Mouse (Mus musculus): ENCODE results near the gene Lrba. TPM values are rescaled to one million over a fixed set of nuclear protein-coding genes. Genes with fewer than 3 reads are reported as not detected.

Gene Lrba
- polyA plus RNA-seq, 1 experiment from 2014 or later = 6.4 TPM

GRCm38 (mm10) chr3:86531531-86532269 lies 307.2 kb downstream of the Lrba start:
- Histone ChIP-seq H3K4me3 (peak overlapping the region; percentile 31), H3K27ac (peak overlapping the region; percentile 76; the same call in 1 of the 2 replicates), H3K4me1 (peaks cover 11% of the 10 kb centered on the region), H3K4me2 (replicated peaks) (peak overlapping the region; percentile 60), H3K9ac (peak overlapping the region; percentile 19; the same call in 1 of the 2 replicates), H3K36me3 (no peaks in the 10 kb centered on the region), H3K27me3 (no peaks in the 10 kb centered on the region), H3K9me3 (no peaks in the 10 kb centered on the region)
- peak; percentile 86; the same call in 1 of the 2 replicates for ATAC-seq (ENCODE audit: low FRiP score, low read depth)
- 15% methylated on average over 16 of the region's 16 CpGs for WGBS

DNA sequence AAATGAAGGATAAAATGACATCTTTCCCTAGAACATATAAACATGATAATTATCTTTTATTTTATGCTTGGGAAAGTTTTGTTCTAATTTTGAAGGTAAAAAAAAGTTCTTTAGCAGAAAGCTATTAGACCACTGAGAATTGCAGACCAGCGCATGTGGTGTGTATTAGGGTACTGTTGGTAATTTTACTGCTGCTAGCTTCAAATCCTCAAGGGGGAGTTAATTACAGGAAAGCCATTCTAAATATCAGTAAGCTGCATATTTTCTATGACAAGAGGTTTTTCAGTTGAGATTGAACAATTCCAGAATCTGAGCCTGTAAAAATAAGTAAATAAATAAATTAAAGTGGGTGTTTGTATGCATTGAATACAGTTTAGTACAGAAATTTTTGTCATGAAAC lies 312.3 kb downstream of the Lrba start:
- H3K27me3 ChIP-seq = no peaks in the 10 kb centered on the region
- no peak overlapping the region for H3K4me3 ChIP-seq
- H3K36me3 ChIP-seq = no peaks in the 10 kb centered on the region
- H3K9ac ChIP-seq = no peak overlapping the region
- 29% methylated on average over 1 of the region's 1 CpGs for WGBS
- ATAC-seq (ENCODE audit: low FRiP score, low read depth) = no peak
- no peak overlapping the region for H3K27ac ChIP-seq
- H3K4me1 ChIP-seq = peaks cover 26% of the 10 kb centered on the region
- no peak overlapping the region for H3K4me2 ChIP-seq (replicated peaks)
- no peaks in the 10 kb centered on the region for H3K9me3 ChIP-seq

DNA sequence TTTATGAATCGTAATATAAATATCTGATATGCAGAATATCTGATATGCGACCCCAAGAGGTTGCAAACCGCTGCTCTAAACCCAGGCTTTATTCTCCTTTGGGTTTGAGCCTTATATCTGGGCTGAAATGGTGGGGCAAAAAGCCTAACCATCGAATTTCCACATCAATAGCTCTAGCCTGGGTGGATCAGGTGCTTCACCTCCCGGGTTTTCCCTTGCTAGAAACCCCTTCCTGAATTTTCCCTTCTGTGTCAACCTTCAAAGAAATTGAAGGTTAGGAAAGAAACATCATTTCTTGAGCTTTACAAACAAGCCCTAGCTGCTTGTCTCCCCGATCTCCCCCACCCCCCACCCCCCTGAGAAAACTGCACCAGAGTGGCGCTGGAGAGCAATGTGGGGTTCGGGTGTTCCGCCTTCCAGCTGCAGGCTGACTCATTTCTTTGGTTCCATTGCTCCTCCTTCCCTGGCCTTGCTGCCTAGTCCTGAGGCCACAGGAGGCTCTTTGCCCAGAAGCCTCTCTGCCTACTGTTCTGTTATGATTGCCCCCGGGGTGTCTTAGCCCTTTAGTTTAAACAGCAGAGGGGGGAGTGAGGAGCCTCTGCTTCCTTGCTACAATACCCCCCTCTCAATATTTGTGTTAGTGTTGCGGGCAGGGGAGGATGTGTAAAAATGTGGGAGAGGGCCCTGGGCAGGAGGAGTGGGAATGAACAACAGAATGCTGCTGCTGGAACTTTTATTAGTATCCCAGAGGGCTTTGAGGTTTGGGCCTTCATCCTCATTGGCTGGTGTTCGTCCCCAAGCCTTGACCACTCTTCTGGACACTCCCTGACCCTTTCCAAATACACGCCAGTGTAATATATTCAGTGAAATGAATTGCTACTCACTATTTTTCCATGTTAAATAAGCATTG lies 314.4 kb downstream of the Lrba start:
- peak; percentile 79 for ATAC-seq (ENCODE audit: low FRiP score, low read depth)
- Histone ChIP-seq H3K27me3 (no peaks in the 10 kb centered on the region), H3K9me3 (no peaks in the 10 kb centered on the region), H3K27ac (peak overlapping the region; percentile 75), H3K9ac (peak overlapping the region; percentile 43), H3K4me2 (replicated peaks) (peak overlapping the region; percentile 51), H3K4me1 (peaks cover 29% of the 10 kb centered on the region), H3K4me3 (peak overlapping the region; percentile 20; the same call in 1 of the 2 replicates), H3K36me3 (no peaks in the 10 kb centered on the region)
- 22% methylated on average over 13 of the region's 13 CpGs for WGBS

DNA sequence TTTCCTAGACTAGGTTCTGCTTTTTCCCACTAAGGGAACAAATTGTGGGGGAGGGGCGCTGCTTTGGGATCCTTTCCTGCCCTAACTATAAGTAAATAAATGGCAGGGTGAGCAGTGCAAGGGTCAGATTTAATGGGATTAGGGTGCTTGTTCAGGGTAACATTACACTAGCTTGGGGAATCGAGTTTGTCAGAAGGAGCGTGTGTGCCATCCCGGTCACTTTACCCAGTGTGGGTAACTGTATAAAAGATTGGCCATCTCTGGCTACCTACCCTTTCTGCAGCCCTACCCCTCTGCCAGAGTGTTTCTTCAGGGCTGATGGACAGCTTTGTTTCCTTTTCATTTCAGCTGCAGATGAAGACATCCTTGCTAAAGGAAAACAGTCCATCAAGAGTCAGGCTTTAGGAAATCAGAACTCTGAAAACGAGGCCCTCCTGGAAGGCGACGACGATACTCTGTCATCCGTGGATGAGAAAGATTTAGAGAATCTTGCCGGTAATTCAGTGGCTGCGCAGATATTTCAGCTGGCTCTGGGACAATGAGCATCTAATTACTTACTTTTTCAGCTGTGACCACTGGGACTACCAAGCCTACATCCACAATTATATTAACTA lies 315.2 kb downstream of the Lrba start:
- H3K27ac ChIP-seq = peak overlapping the region; percentile 75
- peak; percentile 45 for ATAC-seq (ENCODE audit: low FRiP score, low read depth)
- no peaks in the 10 kb centered on the region for H3K36me3 ChIP-seq
- 31% methylated on average over 11 of the region's 11 CpGs for WGBS
- peak overlapping the region; percentile 51 for H3K4me2 ChIP-seq (replicated peaks)
- H3K9ac ChIP-seq = peak overlapping the region; percentile 43; the same call in 1 of the 2 replicates
- peak overlapping the region; percentile 20 for H3K4me3 ChIP-seq
- no peaks in the 10 kb centered on the region for H3K9me3 ChIP-seq
- H3K27me3 ChIP-seq = no peaks in the 10 kb centered on the region
- peaks cover 29% of the 10 kb centered on the region for H3K4me1 ChIP-seq

GRCm38 (mm10) chr3:86541074-86541614 lies 316.7 kb downstream of the Lrba start:
- Histone ChIP-seq H3K9ac (peak overlapping the region; percentile 40), H3K4me2 (replicated peaks) (peak overlapping the region; percentile 49), H3K9me3 (no peaks in the 10 kb centered on the region), H3K4me1 (peaks cover 29% of the 10 kb centered on the region), H3K36me3 (no peaks in the 10 kb centered on the region), H3K27me3 (no peaks in the 10 kb centered on the region), H3K27ac (no peak overlapping the region), H3K4me3 (peak overlapping the region; percentile 13)
- 57% methylated on average over 4 of the region's 4 CpGs for WGBS
- no peak for ATAC-seq (ENCODE audit: low FRiP score, low read depth)

- 25% methylated on average over 1 of the region's 1 CpGs for WGBS
- Histone ChIP-seq H3K4me3 (peak overlapping the region; percentile 21), H3K36me3 (no peaks in the 10 kb centered on the region), H3K27ac (peak overlapping the region; percentile 53), H3K9ac (peak overlapping the region; percentile 45; the same call in 1 of the 2 replicates), H3K4me1 (peaks cover 29% of the 10 kb centered on the region), H3K4me2 (replicated peaks) (peak overlapping the region; percentile 57), H3K27me3 (peaks cover 3% of the 10 kb centered on the region), H3K9me3 (no peaks in the 10 kb centered on the region)
- no peak for ATAC-seq (ENCODE audit: low FRiP score, low read depth)
Observed at GRCm38 (mm10) chr3:86541863-86542397, 317.4 kb downstream of the Lrba start.

- peak overlapping the region; percentile 54 for H3K4me2 ChIP-seq (replicated peaks)
- peaks cover 16% of the 10 kb centered on the region for H3K4me1 ChIP-seq
- H3K27me3 ChIP-seq = peaks cover 4% of the 10 kb centered on the region
- ATAC-seq (ENCODE audit: low FRiP score, low read depth) = no peak
- H3K36me3 ChIP-seq = no peaks in the 10 kb centered on the region
- peak overlapping the region; percentile 70 for H3K9ac ChIP-seq
- H3K4me3 ChIP-seq = peak overlapping the region; percentile 49
- no peaks in the 10 kb centered on the region for H3K9me3 ChIP-seq
- 12% methylated on average over 3 of the region's 3 CpGs for WGBS
- peak overlapping the region; percentile 80 for H3K27ac ChIP-seq
Observed at GRCm38 (mm10) chr3:86544785-86545184, 320.3 kb downstream of the Lrba start.

DNA sequence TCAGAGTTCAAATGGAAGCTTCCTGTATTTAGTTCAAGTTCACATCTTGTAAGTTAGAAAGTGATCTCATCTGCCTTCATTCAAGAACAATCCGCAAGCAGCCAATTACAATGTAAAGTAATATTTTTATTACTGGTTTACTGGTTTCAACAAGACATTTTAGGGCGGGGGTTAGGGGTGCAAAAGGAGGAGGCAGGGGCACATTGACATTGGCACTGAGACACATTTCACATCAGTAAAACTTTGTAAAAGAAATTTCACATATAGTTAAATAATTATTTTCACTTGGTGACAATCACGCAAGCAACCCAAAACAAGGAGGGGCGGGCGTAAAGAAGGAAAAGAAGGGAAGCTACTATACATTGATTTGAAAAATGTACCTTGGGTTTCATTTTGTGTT lies 321.5 kb downstream of the Lrba start:
- Histone ChIP-seq H3K9ac (peak overlapping the region; percentile 99), H3K4me2 (replicated peaks) (peak overlapping the region; percentile 80), H3K4me1 (peaks cover 25% of the 10 kb centered on the region), H3K36me3 (no peaks in the 10 kb centered on the region), H3K9me3 (no peaks in the 10 kb centered on the region), H3K27ac (peak overlapping the region; percentile 99), H3K4me3 (peak overlapping the region; percentile 75), H3K27me3 (peaks cover 4% of the 10 kb centered on the region)
- WGBS = 6% methylated on average over 5 of the region's 5 CpGs
- ATAC-seq (ENCODE audit: low FRiP score, low read depth) = no peak

DNA sequence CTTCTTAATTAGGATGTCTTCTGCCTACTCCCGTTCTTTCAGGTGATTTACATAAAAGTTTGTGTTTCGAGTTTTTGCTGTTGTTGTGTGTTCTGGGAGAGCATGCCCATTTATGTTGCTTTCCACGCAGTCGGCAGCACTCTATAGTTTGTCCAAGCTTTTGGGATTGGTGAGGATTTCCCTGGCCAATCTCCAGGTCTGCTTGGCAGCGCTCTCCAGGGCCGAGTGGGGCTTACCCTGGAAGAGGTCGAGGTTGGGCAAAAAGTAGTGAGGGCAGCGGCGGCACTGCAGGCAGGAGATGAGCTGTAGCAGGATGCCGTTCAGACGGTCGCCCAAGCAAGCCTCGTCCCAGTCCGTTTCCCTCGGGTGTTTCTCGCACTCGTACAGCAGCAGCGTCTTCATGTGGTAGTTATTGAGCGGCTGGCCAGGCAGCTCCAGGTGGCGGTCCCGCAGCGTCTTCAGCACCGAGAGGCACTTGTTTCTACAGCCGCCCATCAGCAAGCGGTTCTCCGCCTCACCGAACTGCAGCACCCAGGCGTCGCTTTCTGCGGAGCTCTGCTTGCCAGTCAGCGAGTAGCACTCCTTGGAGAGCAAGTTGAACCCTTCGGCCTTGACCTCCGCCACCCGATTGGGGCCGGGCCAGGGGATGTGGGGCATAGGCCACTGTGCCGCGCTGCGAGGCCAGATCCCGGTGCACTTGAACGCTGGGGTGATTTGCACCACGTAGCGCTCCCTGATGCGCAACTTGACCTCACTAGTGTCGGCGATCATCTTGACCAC lies 322.2 kb downstream of the Lrba start:
- peak overlapping the region; percentile 99 for H3K27ac ChIP-seq
- H3K4me3 ChIP-seq = peak overlapping the region; percentile 75
- H3K36me3 ChIP-seq = no peaks in the 10 kb centered on the region
- H3K9me3 ChIP-seq = no peaks in the 10 kb centered on the region
- WGBS = under 1% methylated on average over 45 of the region's 45 CpGs
- no peak for ATAC-seq (ENCODE audit: low FRiP score, low read depth)
- H3K4me2 ChIP-seq (replicated peaks) = peak overlapping the region; percentile 80
- H3K4me1 ChIP-seq = peaks cover 32% of the 10 kb centered on the region
- peaks cover 4% of the 10 kb centered on the region for H3K27me3 ChIP-seq
- peak overlapping the region; percentile 99 for H3K9ac ChIP-seq

GRCm38 (mm10) chr3:86547251-86547791 lies 322.8 kb downstream of the Lrba start:
- under 1% methylated on average over 42 of the region's 42 CpGs for WGBS
- H3K27ac ChIP-seq = peak overlapping the region; percentile 99
- peak overlapping the region; percentile 75 for H3K4me3 ChIP-seq
- no peaks in the 10 kb centered on the region for H3K9me3 ChIP-seq
- H3K4me1 ChIP-seq = peaks cover 30% of the 10 kb centered on the region
- H3K4me2 ChIP-seq (replicated peaks) = peak overlapping the region; percentile 80
- H3K27me3 ChIP-seq = peaks cover 4% of the 10 kb centered on the region
- no peaks in the 10 kb centered on the region for H3K36me3 ChIP-seq
- peak overlapping the region; percentile 99 for H3K9ac ChIP-seq
- no peak for ATAC-seq (ENCODE audit: low FRiP score, low read depth)
